Mouse (Mus musculus): ENCODE measurements around the gene Tmem183a. TPM values are rescaled to one million over a fixed set of nuclear protein-coding genes. Genes with fewer than 3 reads are reported as not detected.

Tmem183a gene
- 11.1 TPM for polyA plus RNA-seq (2015; fragmentation: Illumina TruSeq; extraction: RNeasy Lipid Tissue Mini Kit (QIAGEN cat#74804); ENCODE audit: insufficient read depth, low read depth, low replicate concordance)

DNA sequence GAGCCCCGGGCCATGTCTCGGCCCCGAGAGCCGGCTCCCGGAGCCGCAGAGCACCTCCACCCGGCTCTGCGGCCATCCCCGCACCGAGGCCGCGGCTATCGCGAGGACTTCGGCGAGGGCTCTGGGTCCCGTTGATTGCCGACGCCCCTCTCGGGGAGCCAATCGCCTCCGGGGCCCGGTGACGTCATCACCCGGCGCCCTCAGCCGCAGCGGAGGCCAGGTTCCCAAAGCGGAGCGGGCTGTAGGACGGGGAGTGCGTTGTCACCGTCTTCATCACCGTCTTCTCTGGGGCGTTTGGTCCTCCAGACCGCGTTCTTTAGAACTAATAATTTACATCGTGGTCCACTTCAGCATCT, at the start of gene Tmem183a:
Gene Tmem183a (minus strand): TSS at position 123 of the 356 bp plus-strand sequence.

GRCm38 (mm10) chr1:134405509-134406413, 44.0 kb upstream of the Tmem183a start, which contains the start of gene Cyb5r1:
Cyb5r1 (plus strand) TSS chr1:134405559.

GRCm38 (mm10) chr1:134385666-134386065, 23.9 kb upstream of the Tmem183a start, which contains the start of gene 4933406M09Rik:
4933406M09Rik (plus strand) TSS chr1:134385940.

GRCm38 (mm10) chr1:134332770-134333271, 29.0 kb downstream of the Tmem183a start, which contains the start of gene Ppfia4:
Ppfia4 (minus strand) TSS chr1:134332928.

Other genes with a start within 250 kb of the Tmem183a start
- gene Chil1, start 179.8 kb downstream of the Tmem183a start, polyA plus RNA-seq (2015; fragmentation: Illumina TruSeq; extraction: RNeasy Lipid Tissue Mini Kit (QIAGEN cat#74804); ENCODE audit: insufficient read depth, low read depth, low replicate concordance): 0.83 TPM
- gene Mybph, start 168.5 kb downstream of the Tmem183a start, polyA plus RNA-seq (2015; fragmentation: Illumina TruSeq; extraction: RNeasy Lipid Tissue Mini Kit (QIAGEN cat#74804); ENCODE audit: insufficient read depth, low read depth, low replicate concordance): not detected
- gene Adora1, start 126.5 kb downstream of the Tmem183a start, polyA plus RNA-seq (2015; fragmentation: Illumina TruSeq; extraction: RNeasy Lipid Tissue Mini Kit (QIAGEN cat#74804); ENCODE audit: insufficient read depth, low read depth, low replicate concordance): 2.9 TPM
- gene Myog, start 72.0 kb downstream of the Tmem183a start, polyA plus RNA-seq (2015; fragmentation: Illumina TruSeq; extraction: RNeasy Lipid Tissue Mini Kit (QIAGEN cat#74804); ENCODE audit: insufficient read depth, low read depth, low replicate concordance): not detected
- 1.8 TPM for gene Ppfia4, start 29.1 kb downstream of the Tmem183a start, polyA plus RNA-seq (2015; fragmentation: Illumina TruSeq; extraction: RNeasy Lipid Tissue Mini Kit (QIAGEN cat#74804); ENCODE audit: insufficient read depth, low read depth, low replicate concordance)
- gene 4933406M09Rik, start 24.0 kb upstream of the Tmem183a start, polyA plus RNA-seq (2015; fragmentation: Illumina TruSeq; extraction: RNeasy Lipid Tissue Mini Kit (QIAGEN cat#74804); ENCODE audit: insufficient read depth, low read depth, low replicate concordance): not detected
- 17.1 TPM for gene Cyb5r1, start 43.6 kb upstream of the Tmem183a start, polyA plus RNA-seq (2015; fragmentation: Illumina TruSeq; extraction: RNeasy Lipid Tissue Mini Kit (QIAGEN cat#74804); ENCODE audit: insufficient read depth, low read depth, low replicate concordance)
- gene Adipor1, start 53.4 kb upstream of the Tmem183a start, polyA plus RNA-seq (2015; fragmentation: Illumina TruSeq; extraction: RNeasy Lipid Tissue Mini Kit (QIAGEN cat#74804); ENCODE audit: insufficient read depth, low read depth, low replicate concordance): 20.4 TPM
- 4.6 TPM for gene Klhl12, start 93.6 kb upstream of the Tmem183a start, polyA plus RNA-seq (2015; fragmentation: Illumina TruSeq; extraction: RNeasy Lipid Tissue Mini Kit (QIAGEN cat#74804); ENCODE audit: insufficient read depth, low read depth, low replicate concordance)
- gene Rabif, start 132.7 kb upstream of the Tmem183a start, polyA plus RNA-seq (2015; fragmentation: Illumina TruSeq; extraction: RNeasy Lipid Tissue Mini Kit (QIAGEN cat#74804); ENCODE audit: insufficient read depth, low read depth, low replicate concordance): 4.9 TPM
- gene Mgat4e, start 187.7 kb upstream of the Tmem183a start, polyA plus RNA-seq (2015; fragmentation: Illumina TruSeq; extraction: RNeasy Lipid Tissue Mini Kit (QIAGEN cat#74804); ENCODE audit: insufficient read depth, low read depth, low replicate concordance): not detected
- gene Kdm5b, start 198.2 kb upstream of the Tmem183a start, polyA plus RNA-seq (2015; fragmentation: Illumina TruSeq; extraction: RNeasy Lipid Tissue Mini Kit (QIAGEN cat#74804); ENCODE audit: insufficient read depth, low read depth, low replicate concordance): 2.8 TPM